17 mouse cellular contexts compared by ENCODE assay signal in genomic region chr6:99220472-99220871, GRCm38 (mm10).
DNase-seq lines count a peak whose midpoint lies in the region; ATAC-seq and TF ChIP-seq lines count a peak whose summit lies in the region.
"Had no signal": no experiment of that assay in that cellular context is flagged by ENCODE, and none has a peak within 500 bp of the region (broad histone marks: within the 10 kb centered on the region; RNA-seq: fewer than 3 reads in every experiment).

No protein-coding gene starts in this region.

- no peak overlapping the region for H3K9ac ChIP-seq in forebrain, postnatal 0 days
- no peak overlapping the region for H3K9ac ChIP-seq in forebrain, embryonic 14.5 days (ENCODE audit: low read length)
- H3K9ac ChIP-seq in neural tube, embryonic 15.5 days (replicated peaks), result no peak overlapping the region
- H3K9ac ChIP-seq: forebrain, embryonic 13.5 days; heart, embryonic 13.5 days; hindbrain, embryonic 15.5 days had no signal

- no peak for TF ChIP-seq CTCF in forebrain, postnatal 0 days (IDR thresholded peaks at IDR 0.05; ENCODE audit: low read depth)

- H3K36me3 ChIP-seq in forebrain, postnatal 0 days (ENCODE audit: insufficient read depth), result no peaks in the 10 kb centered on the region
- no peaks in the 10 kb centered on the region for H3K36me3 ChIP-seq in forebrain, embryonic 14.5 days (ENCODE audit: control insufficient read depth, insufficient read depth, low read length)
- no peaks in the 10 kb centered on the region for H3K36me3 ChIP-seq in neural tube, embryonic 15.5 days
- H3K36me3 ChIP-seq: embryonic facial prominence, embryonic 10.5 days; heart, embryonic 13.5 days; hindbrain, embryonic 15.5 days had no signal

- no peak overlapping the region for H3K27ac ChIP-seq in forebrain, postnatal 0 days (ENCODE audit: low read depth, low read length)
- H3K27ac ChIP-seq in forebrain, embryonic 14.5 days (ENCODE audit: low read depth, low read length), result no peak overlapping the region
- H3K27ac ChIP-seq in neural tube, embryonic 15.5 days (replicated peaks), result no peak overlapping the region
- H3K27ac ChIP-seq: embryonic facial prominence, embryonic 10.5 days; forebrain, embryonic 13.5 days; hindbrain, embryonic 15.5 days had no signal

- no peaks in the 10 kb centered on the region for H3K27me3 ChIP-seq in forebrain, postnatal 0 days (ENCODE audit: insufficient read depth, low read length)
- H3K27me3 ChIP-seq in forebrain, embryonic 14.5 days (replicated peaks; ENCODE audit: control insufficient read depth, insufficient read depth, low read length), result no peaks in the 10 kb centered on the region
- H3K27me3 ChIP-seq in neural tube, embryonic 15.5 days (replicated peaks), result no peaks in the 10 kb centered on the region
- H3K27me3 ChIP-seq: forebrain, embryonic 13.5 days; heart, embryonic 13.5 days; hindbrain, embryonic 15.5 days had no signal

- no peak for DNase-seq in forebrain, postnatal 0 days
- DNase-seq in forebrain, embryonic 14.5 days (ENCODE audit: low spot score), result no peak
- peak; percentile 25 for DNase-seq in T-cell, adult 2 months (ENCODE audit: low spot score)
- DNase-seq in retina, embryonic 14.5 days (ENCODE audit: low spot score), result no peak
- no peak for DNase-seq in gastrocnemius, adult 18-20 months (ENCODE audit: low spot score)
- DNase-seq: adrenal gland, postnatal 25 days; B cell, adult 2 months; cerebellum, adult 18-20 months; cerebellum, postnatal 10 days; gastrocnemius, postnatal 14 days; heart, postnatal 36 days had no signal

- H3K4me1 ChIP-seq in forebrain, postnatal 0 days (ENCODE audit: insufficient read depth), result no peaks in the 10 kb centered on the region
- no peaks in the 10 kb centered on the region for H3K4me1 ChIP-seq in forebrain, embryonic 14.5 days (ENCODE audit: control insufficient read depth, insufficient read depth, low read length)
- no peaks in the 10 kb centered on the region for H3K4me1 ChIP-seq in neural tube, embryonic 15.5 days

- 93% methylated on average over 3 of the region's 3 CpGs for WGBS in forebrain, postnatal 0 days
- WGBS in forebrain, embryonic 14.5 days, result 97% methylated on average over 3 of the region's 3 CpGs
- WGBS in neural tube, embryonic 15.5 days, result 95% methylated on average over 3 of the region's 3 CpGs

- H3K9me3 ChIP-seq in forebrain, postnatal 0 days (ENCODE audit: low read length), result no peaks in the 10 kb centered on the region
- H3K9me3 ChIP-seq in forebrain, embryonic 14.5 days (replicated peaks; ENCODE audit: control insufficient read depth, low read length), result no peaks in the 10 kb centered on the region
- H3K9me3 ChIP-seq in neural tube, embryonic 15.5 days (replicated peaks), result no peaks in the 10 kb centered on the region
- H3K9me3 ChIP-seq: embryonic facial prominence, embryonic 10.5 days; forebrain, embryonic 13.5 days; heart, embryonic 13.5 days; hindbrain, embryonic 15.5 days had no signal

- H3K4me2 ChIP-seq in forebrain, postnatal 0 days (ENCODE audit: low read depth), result no peak overlapping the region
- no peak overlapping the region for H3K4me2 ChIP-seq in forebrain, embryonic 14.5 days (ENCODE audit: low read length)
- H3K4me2 ChIP-seq in neural tube, embryonic 15.5 days, result no peak overlapping the region
- H3K4me2 ChIP-seq: forebrain, embryonic 13.5 days; heart, embryonic 13.5 days; hindbrain, embryonic 15.5 days had no signal

- H3K4me3 ChIP-seq in forebrain, postnatal 0 days (ENCODE audit: low read depth, low read length), result no peak overlapping the region
- no peak overlapping the region for H3K4me3 ChIP-seq in forebrain, embryonic 14.5 days (ENCODE audit: low read depth, low read length)
- no peak overlapping the region for H3K4me3 ChIP-seq in neural tube, embryonic 15.5 days (replicated peaks)
- H3K4me3 ChIP-seq: embryonic facial prominence, embryonic 10.5 days; forebrain, embryonic 13.5 days; heart, embryonic 13.5 days; hindbrain, embryonic 15.5 days had no signal

- peak; percentile 43; the same call in 1 of the 2 replicates for ATAC-seq in forebrain, postnatal 0 days
- ATAC-seq in forebrain, embryonic 14.5 days, result no peak
- peak; percentile 78 for ATAC-seq in inflammation-experienced regulatory T-cells, adult 6 months
- ATAC-seq in neural tube, embryonic 15.5 days (ENCODE audit: low FRiP score), result no peak
- ATAC-seq: forebrain, embryonic 13.5 days had no signal

Comparison
In these comparisons a context has a peak if more than half of its experiments do, and no peak if none do; other contexts are left out.
1. ATAC-seq: peak in forebrain, postnatal 0 days (single experiment) and inflammation-experienced regulatory T-cells, adult 6 months (single experiment); none in forebrain, embryonic 14.5 days (single experiment) and neural tube, embryonic 15.5 days (single experiment).